Mouse (Mus musculus) liver, adult (tissue): ENCODE results near the gene Cdkal1.

Experiments
- GATA4 ChIP-seq: IDR thresholded peaks from 2 replicates; pipeline ENCODE4 v1.6.1; 2014; ENCODE audit warnings: mild to moderate bottlenecking, low read length; ENCODE audit not compliant: insufficient replicate concordance

Cdkal1 gene

GRCm38 (mm10) chr13:29640186-29640585, 215.3 kb downstream of the Cdkal1 start:
- TF ChIP-seq GATA4: no peak

GRCm38 (mm10) chr13:29638303-29638702, 217.2 kb downstream of the Cdkal1 start:
- no peak for TF ChIP-seq GATA4

- no peak for TF ChIP-seq GATA4
Observed at GRCm38 (mm10) chr13:29637788-29638187, 217.7 kb downstream of the Cdkal1 start.

- TF ChIP-seq GATA4: no peak
Observed at GRCm38 (mm10) chr13:29635581-29635980, 219.9 kb downstream of the Cdkal1 start.

- TF ChIP-seq GATA4: peak; percentile 68; the same call in 1 of the 2 replicates
Observed at GRCm38 (mm10) chr13:29631342-29631741, 224.1 kb downstream of the Cdkal1 start.

GRCm38 (mm10) chr13:29628607-29629006, 226.9 kb downstream of the Cdkal1 start:
- TF ChIP-seq GATA4: no peak

GRCm38 (mm10) chr13:29627438-29628124, 227.9 kb downstream of the Cdkal1 start:
- no peak for TF ChIP-seq GATA4

GRCm38 (mm10) chr13:29624929-29625328, 230.5 kb downstream of the Cdkal1 start:
- TF ChIP-seq GATA4: 0 out of 2 replicates have a peak, but pooled peaks have one; percentile 13

- TF ChIP-seq GATA4: no peak
Observed at GRCm38 (mm10) chr13:29623636-29624239, 231.7 kb downstream of the Cdkal1 start.

- TF ChIP-seq GATA4: no peak
Observed at GRCm38 (mm10) chr13:29621881-29622280, 233.6 kb downstream of the Cdkal1 start.

- TF ChIP-seq GATA4: no peak
Observed at GRCm38 (mm10) chr13:29621363-29621762, 234.1 kb downstream of the Cdkal1 start.

- TF ChIP-seq GATA4: no peak
Observed at GRCm38 (mm10) chr13:29620826-29621225, 234.6 kb downstream of the Cdkal1 start.

GRCm38 (mm10) chr13:29616654-29617171, 238.8 kb downstream of the Cdkal1 start:
- no peak for TF ChIP-seq GATA4

GRCm38 (mm10) chr13:29615987-29616386, 239.5 kb downstream of the Cdkal1 start:
- no peak for TF ChIP-seq GATA4

GRCm38 (mm10) chr13:29615081-29615480, 240.4 kb downstream of the Cdkal1 start:
- no peak for TF ChIP-seq GATA4
